Mouse (Mus musculus) neural tube, embryonic 13.5 days (tissue): ENCODE results near the gene Ltbp1. TPM values are rescaled to one million over a fixed set of nuclear protein-coding genes. Genes with fewer than 3 reads are reported as not detected.

ENCODE experiments used
- ATAC-seq: fragments of 200-750 bp; cut with Nextera tagmentation; 2 replicates; pipeline ENCODE4 v1.8.0; 2017; ENCODE audit warnings: low read depth, mild to moderate bottlenecking, moderate TSS enrichment, moderate library complexity
- H3K27ac ChIP-seq: fragments of 300-500 bp; sonication (generic); replicated peaks from 2 replicates; pipeline ENCODE4 v1.5.1; 2015; ENCODE audit warnings: moderate library complexity, mild to moderate bottlenecking, inconsistent platforms
- H3K27me3 ChIP-seq: fragments of 300-500 bp; sonication (generic); 2 replicates; pipeline ENCODE4 v1.6.1; 2015; ENCODE audit warnings: mild to moderate bottlenecking, inconsistent platforms
- H3K36me3 ChIP-seq: fragments of 300-500 bp; sonication (generic); 2 replicates; pipeline ENCODE4 v1.6.1; 2015; ENCODE audit warnings: mild to moderate bottlenecking, inconsistent platforms
- H3K4me1 ChIP-seq: fragments of 300-500 bp; sonication (generic); replicated peaks from 2 replicates; pipeline ENCODE4 v1.6.1; 2015; ENCODE audit warnings: inconsistent platforms
- H3K4me2 ChIP-seq: fragments of 300-500 bp; sonication (generic); 2 replicates; pipeline ENCODE4 v1.6.1; 2015; ENCODE audit warnings: inconsistent platforms, mild to moderate bottlenecking, moderate library complexity
- H3K4me3 ChIP-seq: fragments of 300-500 bp; sonication (generic); 2 replicates; pipeline ENCODE4 v1.5.1; 2015; ENCODE audit warnings: mild to moderate bottlenecking, inconsistent platforms
- H3K9ac ChIP-seq: fragments of 300-500 bp; sonication (generic); 2 replicates; pipeline ENCODE4 v1.6.1; 2015; ENCODE audit warnings: moderate library complexity, mild to moderate bottlenecking, inconsistent platforms
- H3K9me3 ChIP-seq: fragments of 300-500 bp; sonication (generic); 2 replicates; pipeline ENCODE4 v1.6.1; 2016; ENCODE audit warnings: inconsistent platforms
- WGBS: fragments of 180-500 bp; shearing (Covaris S2); methylation state at CpG from one replicate; pipeline ENCODE4 v1.1.7; 2015; 5-methylcytosine and 5-hydroxymethylcytosine counted together
- polyA plus RNA-seq: library from polyadenylated mRNA; unstranded; fragments of >200 nt; fragmentation: Nextera tagmentation; extraction: Ambion mirVana; gene quantifications from 2 replicates; pipeline ENCODE4 v1.2.1, GENCODE M21; 2015

The Ltbp1 gene
- polyA plus RNA-seq, 1 experiment from 2014 or later, result 2.9 TPM

- no peaks in the 10 kb centered on the region for H3K9me3 ChIP-seq
- peaks cover 17% of the 10 kb centered on the region for H3K4me1 ChIP-seq
- H3K27me3 ChIP-seq, result peaks cover 17% of the 10 kb centered on the region
- H3K9ac ChIP-seq, result no peak overlapping the region
- no peak for ATAC-seq
- 86% methylated on average over 6 of the region's 6 CpGs for WGBS
- no peak overlapping the region for H3K27ac ChIP-seq
- no peak overlapping the region for H3K4me3 ChIP-seq
- H3K36me3 ChIP-seq, result no peaks in the 10 kb centered on the region
- no peak overlapping the region for H3K4me2 ChIP-seq
Observed at GRCm38 (mm10) chr17:75010955-75011354, 5.6 kb downstream of the Ltbp1 start.

GRCm38 (mm10) chr17:75013211-75013610 lies 7.8 kb downstream of the Ltbp1 start:
- Histone ChIP-seq H3K27me3 (peaks cover 5% of the 10 kb centered on the region), H3K4me1 (peaks cover 8% of the 10 kb centered on the region; the same call in 1 of the 2 replicates), H3K9me3 (no peaks in the 10 kb centered on the region), H3K4me2 (no peak overlapping the region), H3K27ac (no peak overlapping the region), H3K36me3 (no peaks in the 10 kb centered on the region), H3K9ac (no peak overlapping the region), H3K4me3 (no peak overlapping the region)
- WGBS, result 71% methylated on average over 4 of the region's 4 CpGs
- no peak for ATAC-seq

GRCm38 (mm10) chr17:75013868-75014267 lies 8.5 kb downstream of the Ltbp1 start:
- no peaks in the 10 kb centered on the region for H3K36me3 ChIP-seq
- H3K9ac ChIP-seq, result no peak overlapping the region
- no peak overlapping the region for H3K27ac ChIP-seq
- no peak overlapping the region for H3K4me2 ChIP-seq
- peaks cover 8% of the 10 kb centered on the region; the same call in 1 of the 2 replicates for H3K4me1 ChIP-seq
- ATAC-seq, result no peak; the same call in 1 of the 2 replicates
- peaks cover 3% of the 10 kb centered on the region for H3K27me3 ChIP-seq
- H3K9me3 ChIP-seq, result no peaks in the 10 kb centered on the region
- 63% methylated on average over 10 of the region's 10 CpGs for WGBS
- no peak overlapping the region for H3K4me3 ChIP-seq

GRCm38 (mm10) chr17:75014601-75015356 lies 9.4 kb downstream of the Ltbp1 start:
- no peak overlapping the region for H3K4me2 ChIP-seq
- no peak overlapping the region for H3K4me3 ChIP-seq
- H3K4me1 ChIP-seq, result peaks cover 11% of the 10 kb centered on the region
- no peak overlapping the region for H3K9ac ChIP-seq
- H3K27ac ChIP-seq, result no peak overlapping the region
- ATAC-seq, result no peak
- H3K36me3 ChIP-seq, result no peaks in the 10 kb centered on the region
- 57% methylated on average over 24 of the region's 24 CpGs for WGBS
- no peaks in the 10 kb centered on the region; the same call in 1 of the 2 replicates for H3K27me3 ChIP-seq
- H3K9me3 ChIP-seq, result no peaks in the 10 kb centered on the region

GRCm38 (mm10) chr17:75015546-75015945 lies 10.2 kb downstream of the Ltbp1 start:
- H3K36me3 ChIP-seq, result no peaks in the 10 kb centered on the region
- no peak overlapping the region for H3K9ac ChIP-seq
- ATAC-seq, result no peak
- H3K27me3 ChIP-seq, result no peaks in the 10 kb centered on the region; the same call in 1 of the 2 replicates
- no peaks in the 10 kb centered on the region for H3K9me3 ChIP-seq
- H3K4me1 ChIP-seq, result peaks cover 15% of the 10 kb centered on the region
- H3K27ac ChIP-seq, result no peak overlapping the region
- 90% methylated on average over 6 of the region's 6 CpGs for WGBS
- no peak overlapping the region for H3K4me2 ChIP-seq
- no peak overlapping the region for H3K4me3 ChIP-seq

- Histone ChIP-seq H3K4me2 (no peak overlapping the region), H3K27ac (no peak overlapping the region), H3K4me1 (peaks cover 15% of the 10 kb centered on the region), H3K9ac (no peak overlapping the region), H3K9me3 (no peaks in the 10 kb centered on the region), H3K4me3 (no peak overlapping the region), H3K27me3 (no peaks in the 10 kb centered on the region; the same call in 1 of the 2 replicates), H3K36me3 (no peaks in the 10 kb centered on the region)
- ATAC-seq, result no peak
- WGBS, result 67% methylated on average over 7 of the region's 7 CpGs
Observed at GRCm38 (mm10) chr17:75017423-75017822, 12.1 kb downstream of the Ltbp1 start.

GRCm38 (mm10) chr17:75018142-75018541 lies 12.8 kb downstream of the Ltbp1 start:
- Histone ChIP-seq H3K9me3 (no peaks in the 10 kb centered on the region), H3K27me3 (no peaks in the 10 kb centered on the region; the same call in 1 of the 2 replicates), H3K9ac (no peak overlapping the region), H3K36me3 (no peaks in the 10 kb centered on the region), H3K4me1 (peaks cover 15% of the 10 kb centered on the region), H3K4me3 (no peak overlapping the region), H3K27ac (no peak overlapping the region), H3K4me2 (no peak overlapping the region)
- no peak for ATAC-seq
- WGBS, result 95% methylated on average over 5 of the region's 5 CpGs

GRCm38 (mm10) chr17:75020026-75020425 lies 14.7 kb downstream of the Ltbp1 start:
- Histone ChIP-seq H3K4me3 (no peak overlapping the region), H3K9ac (no peak overlapping the region), H3K27me3 (no peaks in the 10 kb centered on the region; the same call in 1 of the 2 replicates), H3K4me1 (peaks cover 8% of the 10 kb centered on the region), H3K36me3 (no peaks in the 10 kb centered on the region), H3K9me3 (no peaks in the 10 kb centered on the region), H3K4me2 (no peak overlapping the region), H3K27ac (0 out of 2 replicates have a peak overlapping the region, but pooled peaks have one; percentile 1)
- WGBS, result 9% methylated on average over 7 of the region's 7 CpGs
- peak; percentile 66; the same call in 1 of the 2 replicates for ATAC-seq

- no peak overlapping the region for H3K27ac ChIP-seq
- no peaks in the 10 kb centered on the region for H3K9me3 ChIP-seq
- H3K4me1 ChIP-seq, result peaks cover 8% of the 10 kb centered on the region
- WGBS, result 73% methylated on average over 3 of the region's 3 CpGs
- H3K27me3 ChIP-seq, result no peaks in the 10 kb centered on the region
- no peak for ATAC-seq
- H3K4me3 ChIP-seq, result no peak overlapping the region
- no peak overlapping the region for H3K4me2 ChIP-seq
- no peak overlapping the region for H3K9ac ChIP-seq
- H3K36me3 ChIP-seq, result no peaks in the 10 kb centered on the region
Observed at GRCm38 (mm10) chr17:75020619-75021018, 15.3 kb downstream of the Ltbp1 start.

GRCm38 (mm10) chr17:75027358-75028131 lies 22.2 kb downstream of the Ltbp1 start:
- H3K27ac ChIP-seq, result no peak overlapping the region
- H3K36me3 ChIP-seq, result no peaks in the 10 kb centered on the region
- H3K4me3 ChIP-seq, result no peak overlapping the region
- no peak overlapping the region for H3K9ac ChIP-seq
- 83% methylated on average over 12 of the region's 12 CpGs for WGBS
- peaks cover 3% of the 10 kb centered on the region; the same call in 1 of the 2 replicates for H3K4me1 ChIP-seq
- H3K27me3 ChIP-seq, result no peaks in the 10 kb centered on the region
- ATAC-seq, result no peak
- H3K4me2 ChIP-seq, result no peak overlapping the region
- H3K9me3 ChIP-seq, result no peaks in the 10 kb centered on the region

- no peak for ATAC-seq
- Histone ChIP-seq H3K9ac (no peak overlapping the region), H3K4me2 (no peak overlapping the region), H3K27me3 (no peaks in the 10 kb centered on the region), H3K9me3 (no peaks in the 10 kb centered on the region), H3K27ac (no peak overlapping the region), H3K36me3 (no peaks in the 10 kb centered on the region), H3K4me1 (0 out of 2 replicates have a peak, but pooled peaks cover 3% of the 10 kb centered on the region), H3K4me3 (no peak overlapping the region)
- WGBS, result 83% methylated on average over 14 of the region's 14 CpGs
Observed at GRCm38 (mm10) chr17:75033356-75033755, 28.0 kb downstream of the Ltbp1 start.
